14 mouse cellular contexts compared by ENCODE assay signal in genomic region chr1:39847066-39847465, GRCm38 (mm10). TPM values are rescaled to one million over a fixed set of nuclear protein-coding genes. Genes with fewer than 3 reads are reported as not detected.
A peak's percentile ranks its signal among the peaks of the same experiment; 100 is the strongest.
DNase-seq lines count a peak whose midpoint lies in the region; ATAC-seq and TF ChIP-seq lines count a peak whose summit lies in the region.
"Had no signal": no experiment of that assay in that cellular context is flagged by ENCODE, and none has a peak within 500 bp of the region (broad histone marks: within the 10 kb centered on the region; RNA-seq: fewer than 3 reads in every experiment).

No protein-coding gene starts in this region.

- no peak overlapping the region for H3K9ac ChIP-seq in kidney, embryonic 14.5 days (ENCODE audit: low read depth, low read length)
- no peak overlapping the region for H3K9ac ChIP-seq in kidney, postnatal 0 days (ENCODE audit: low read depth, low read length)
- H3K9ac ChIP-seq: midbrain, embryonic 15.5 days had no signal

- no peaks in the 10 kb centered on the region for H3K27me3 ChIP-seq in kidney, embryonic 14.5 days (ENCODE audit: control insufficient read depth, insufficient read depth, low read length)
- no peaks in the 10 kb centered on the region for H3K27me3 ChIP-seq in kidney, postnatal 0 days (ENCODE audit: insufficient read depth, low read length)
- H3K27me3 ChIP-seq: midbrain, embryonic 15.5 days had no signal

- no peaks in the 10 kb centered on the region for H3K9me3 ChIP-seq in kidney, embryonic 14.5 days (ENCODE audit: control insufficient read depth, low read length)
- H3K9me3 ChIP-seq in kidney, postnatal 0 days (replicated peaks; ENCODE audit: low read length) = no peaks in the 10 kb centered on the region
- H3K9me3 ChIP-seq: midbrain, embryonic 15.5 days had no signal

- 69% methylated on average over 7 of the region's 7 CpGs for WGBS in kidney, embryonic 14.5 days
- 82% methylated on average over 7 of the region's 7 CpGs for WGBS in kidney, postnatal 0 days

- peak; percentile 4 for DNase-seq in kidney, adult 11 months
- peak; percentile 20 for DNase-seq in T-cell, adult 2 months (ENCODE audit: low spot score)
- DNase-seq in kidney, postnatal 0 days (ENCODE audit: low spot score) = peak; percentile 12
- DNase-seq in MN1 (ENCODE audit: low spot score) = no peak
- DNase-seq in gastrocnemius, postnatal 10 days = no peak
- DNase-seq: embryo, embryonic 11 days; liver had no signal

- no peak overlapping the region for H3K4me2 ChIP-seq in kidney, embryonic 14.5 days (replicated peaks; ENCODE audit: low read depth, low read length)
- no peak overlapping the region for H3K4me2 ChIP-seq in kidney, postnatal 0 days (ENCODE audit: low read length)
- H3K4me2 ChIP-seq: midbrain, embryonic 15.5 days had no signal

- H3K27ac ChIP-seq in kidney, embryonic 14.5 days (ENCODE audit: low read depth, low read length) = no peak overlapping the region
- no peak overlapping the region for H3K27ac ChIP-seq in kidney, postnatal 0 days
- H3K27ac ChIP-seq: midbrain, embryonic 15.5 days had no signal

- no peak for TF ChIP-seq CTCF in kidney, postnatal 0 days (IDR thresholded peaks at IDR 0.05; ENCODE audit: low read depth)

- no peaks in the 10 kb centered on the region for H3K36me3 ChIP-seq in kidney, embryonic 14.5 days (ENCODE audit: control insufficient read depth, insufficient read depth, low read length)
- H3K36me3 ChIP-seq in kidney, postnatal 0 days (ENCODE audit: insufficient read depth, low read length) = no peaks in the 10 kb centered on the region
- H3K36me3 ChIP-seq: midbrain, embryonic 15.5 days had no signal

- H3K4me1 ChIP-seq in kidney, embryonic 14.5 days (ENCODE audit: control insufficient read depth, insufficient read depth, low read length) = peaks cover 9% of the 10 kb centered on the region; the same call in 1 of the 2 replicates
- H3K4me1 ChIP-seq in kidney, postnatal 0 days (replicated peaks; ENCODE audit: insufficient read depth, low read length) = peaks cover 6% of the 10 kb centered on the region; the same call in 1 of the 2 replicates
- H3K4me1 ChIP-seq: midbrain, embryonic 15.5 days had no signal

- H3K4me3 ChIP-seq in kidney, embryonic 14.5 days (ENCODE audit: low read length) = no peak overlapping the region
- no peak overlapping the region for H3K4me3 ChIP-seq in kidney, postnatal 0 days (replicated peaks; ENCODE audit: low read depth, low read length)
- H3K4me3 ChIP-seq: midbrain, embryonic 15.5 days had no signal

- no peak for ATAC-seq in kidney, embryonic 14.5 days (ENCODE audit: low FRiP score, low TSS enrichment)
- ATAC-seq in kidney, postnatal 0 days (replicated peaks; ENCODE audit: low FRiP score, low read depth) = no peak
- ATAC-seq in megakaryocyte progenitor cell, adult 5-6 weeks (replicated peaks; ENCODE audit: poor library complexity) = peak; percentile 70
- ATAC-seq in erythroblast, adult 5-6 weeks (replicated peaks; ENCODE audit: low FRiP score, poor library complexity, severe bottlenecking) = no peak
- ATAC-seq: hindbrain, embryonic 16.5 days; midbrain, embryonic 15.5 days had no signal

RNA-seq across cellular contexts. Expression of gene Gm3646, which starts 41.9 kb away (rescaled TPM):
- polyA plus RNA-seq in kidney, embryonic 14.5 days (2014; fragmentation: Nextera tagmentation; extraction: Ambion mirVana) = not detected in 2 replicates
- not detected in 2 replicates for polyA plus RNA-seq in kidney, postnatal 0 days (2015; fragmentation: Nextera tagmentation; extraction: Ambion mirVana)
- total RNA-seq in megakaryocyte progenitor cell, adult 5-6 weeks (2015) = not detected in 2 replicates
- not detected in 2 replicates for total RNA-seq in megakaryocyte progenitor cell, adult 5-6 weeks (2017)
- total RNA-seq in gastrocnemius, postnatal 10 days (2021) = 1 to 10 TPM in 1 of 2 experiments, under 1 TPM in 1; 0.95 to 2.3 TPM
- total RNA-seq in erythroblast, adult 5-6 weeks (2015; ENCODE audit: low replicate concordance) = not detected in 2 replicates
- total RNA-seq in erythroblast, adult 5-6 weeks (2017; ENCODE audit: low replicate concordance) = not detected in 2 replicates
- total RNA-seq: layer of hippocampus, postnatal 14 days had no signal
- polyA plus RNA-seq: forebrain, embryonic 11.5 days; hindbrain, embryonic 16.5 days; midbrain, embryonic 15.5 days had no signal

RNA-seq across cellular contexts. Expression of gene Map4k4, which starts 53.6 kb away (rescaled TPM):
- polyA plus RNA-seq in kidney, embryonic 14.5 days (2014; fragmentation: Nextera tagmentation; extraction: Ambion mirVana) = 40.1 and 48.2 TPM in 2 replicates
- 14.4 and 16.2 TPM in 2 replicates for polyA plus RNA-seq in kidney, postnatal 0 days (2015; fragmentation: Nextera tagmentation; extraction: Ambion mirVana)
- 13.3 and 19.2 TPM in 2 replicates for total RNA-seq in megakaryocyte progenitor cell, adult 5-6 weeks (2015)
- 42.5 and 66.7 TPM in 2 replicates for total RNA-seq in megakaryocyte progenitor cell, adult 5-6 weeks (2017)
- total RNA-seq in gastrocnemius, postnatal 10 days (2021) = 100 to 1,000 TPM in 1 of 2 experiments, 10 to 100 TPM in 1; 87.8 to 121 TPM
- 2.3 and 15.2 TPM in 2 replicates for total RNA-seq in erythroblast, adult 5-6 weeks (2015; ENCODE audit: low replicate concordance)
- 14.6 and 19.3 TPM in 2 replicates for total RNA-seq in erythroblast, adult 5-6 weeks (2017; ENCODE audit: low replicate concordance)

Comparison
In these comparisons a context has a peak if more than half of its experiments do, and no peak if none do; other contexts are left out.
1. DNase-seq: peak in kidney, adult 11 months (single experiment), T-cell, adult 2 months (single experiment) and kidney, postnatal 0 days (single experiment); none in MN1 (single experiment) and gastrocnemius, postnatal 10 days (single experiment).